Comparison of ENCODE assay signal across 8 mouse cellular contexts in the genomic region with DNA sequence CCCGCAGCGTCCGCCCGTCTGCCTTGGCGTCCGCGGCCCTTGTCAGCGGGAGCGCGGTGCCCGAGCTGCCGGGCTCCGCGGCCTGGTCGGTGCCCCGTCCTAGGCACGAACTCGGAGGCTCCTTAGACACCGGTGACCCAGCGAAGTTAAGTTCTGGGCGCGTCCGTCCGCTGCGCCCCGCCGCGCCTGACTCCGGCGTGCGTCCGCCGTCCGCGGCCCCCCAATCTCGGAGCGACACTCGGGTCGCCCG. TPM values are rescaled to one million over a fixed set of nuclear protein-coding genes. Genes with fewer than 3 reads are reported as not detected.
DNase-seq lines count a peak whose midpoint lies in the region; TF ChIP-seq lines count a peak whose summit lies in the region.

No protein-coding gene starts in this region.

- H3K36me3 ChIP-seq in kidney, adult 2 months (ENCODE audit: control insufficient read depth, insufficient read depth, low read length) = no peaks in the 10 kb centered on the region
- no peaks in the 10 kb centered on the region for H3K36me3 ChIP-seq in hindbrain, embryonic 10.5 days
- H3K36me3 ChIP-seq in midbrain, embryonic 10.5 days = no peaks in the 10 kb centered on the region

- no peak for TF ChIP-seq POLR2A in kidney, adult 2 months (IDR thresholded peaks at IDR 0.05; ENCODE audit: low read depth, low read length)
- no peak for TF ChIP-seq POLR2A in bone marrow, adult 2 months (IDR thresholded peaks at IDR 0.05; ENCODE audit: borderline replicate concordance, control insufficient read depth, low read depth, low read length)

- H3K9me3 ChIP-seq in hindbrain, embryonic 10.5 days = no peaks in the 10 kb centered on the region
- no peaks in the 10 kb centered on the region for H3K9me3 ChIP-seq in midbrain, embryonic 10.5 days (replicated peaks)

- TF ChIP-seq CTCF in kidney, adult 2 months (conservative IDR thresholded peaks at IDR 0.05; ENCODE audit: insufficient read depth, insufficient read length, low read depth, low read length) = no peak
- no peak for TF ChIP-seq CTCF in bone marrow, adult 2 months (IDR thresholded peaks at IDR 0.05; ENCODE audit: control insufficient read depth, insufficient read depth, low read length)

- no peak for DNase-seq in kidney, adult 2 months
- DNase-seq in kidney, postnatal 25 days = no peak
- no peak for DNase-seq in hindbrain, embryonic 10.5 days (ENCODE audit: low spot score)
- DNase-seq in midbrain, embryonic 10.5 days (ENCODE audit: low spot score) = no peak
- no peak for DNase-seq in Muller cell, postnatal 12 days (ENCODE audit: inconsistent ontology term)
- no peak for DNase-seq in thymus, postnatal 14 days
- no peak for DNase-seq in spleen, adult 18-20 months

- H3K27me3 ChIP-seq in kidney, adult 2 months (replicated peaks; ENCODE audit: control insufficient read depth, insufficient read depth, low read length) = no peaks in the 10 kb centered on the region
- H3K27me3 ChIP-seq in hindbrain, embryonic 10.5 days (ENCODE audit: insufficient read depth, poor library complexity, severe bottlenecking) = peaks cover 76% of the 10 kb centered on the region
- H3K27me3 ChIP-seq in midbrain, embryonic 10.5 days (ENCODE audit: low read depth, poor library complexity, severe bottlenecking) = peaks cover 76% of the 10 kb centered on the region

- H3K4me3 ChIP-seq in kidney, adult 2 months (ENCODE audit: insufficient read depth, low read depth, low read length) = peak overlapping the region; percentile 100
- H3K4me3 ChIP-seq in bone marrow, adult 2 months (replicated peaks; ENCODE audit: control insufficient read depth, low read depth, low read length) = peak overlapping the region; percentile 72
- peak overlapping the region; percentile 68 for H3K4me3 ChIP-seq in hindbrain, embryonic 10.5 days
- peak overlapping the region; percentile 82 for H3K4me3 ChIP-seq in midbrain, embryonic 10.5 days

- 1% methylated on average over 40 of the region's 40 CpGs for WGBS in kidney, adult 2 months
- WGBS in bone marrow, adult 2 months = under 1% methylated on average over 40 of the region's 40 CpGs
- under 1% methylated on average over 40 of the region's 40 CpGs for WGBS in hindbrain, embryonic 10.5 days
- WGBS in midbrain, embryonic 10.5 days = under 1% methylated on average over 40 of the region's 40 CpGs

- H3K27ac ChIP-seq in kidney, adult 2 months (ENCODE audit: insufficient read depth, low read depth, low read length) = peak overlapping the region; percentile 97
- peak overlapping the region; percentile 98 for H3K27ac ChIP-seq in bone marrow, adult 2 months (ENCODE audit: control insufficient read depth, insufficient read depth, low read depth, low read length, poor library complexity)
- H3K27ac ChIP-seq in hindbrain, embryonic 10.5 days = peak overlapping the region; percentile 87
- H3K27ac ChIP-seq in midbrain, embryonic 10.5 days (replicated peaks) = peak overlapping the region; percentile 84

- peaks cover 10% of the 10 kb centered on the region for H3K4me1 ChIP-seq in kidney, adult 2 months (ENCODE audit: control insufficient read depth, insufficient read depth, low read length)
- no peaks in the 10 kb centered on the region; the same call in 1 of the 2 replicates for H3K4me1 ChIP-seq in bone marrow, adult 2 months (ENCODE audit: control insufficient read depth, insufficient read depth, low read length)
- H3K4me1 ChIP-seq in hindbrain, embryonic 10.5 days (replicated peaks) = peaks cover 39% of the 10 kb centered on the region
- peaks cover 36% of the 10 kb centered on the region for H3K4me1 ChIP-seq in midbrain, embryonic 10.5 days

RNA-seq across cellular contexts. Expression of a gene that starts 0.3 kb away (rescaled TPM):
- polyA plus RNA-seq in kidney, adult 2 months (2012; rRNA removed) = 14.0 and 14.4 TPM in 2 replicates
- 4.1 and 6.3 TPM in 2 replicates for polyA plus RNA-seq in bone marrow, adult 2 months (2011; ENCODE audit: insufficient read depth, insufficient read length, low replicate concordance, missing spikeins)
- polyA plus RNA-seq in hindbrain, embryonic 10.5 days (2016; fragmentation: Nextera tagmentation; extraction: Ambion mirVana) = 2.7 and 3.6 TPM in 2 replicates
- 1.9 and 2.1 TPM in 2 replicates for polyA plus RNA-seq in midbrain, embryonic 10.5 days (2016; fragmentation: Nextera tagmentation; extraction: Ambion mirVana)
